Mouse (Mus musculus) midbrain, embryonic 15.5 days (tissue): ENCODE measurements around the gene Muc2. TPM values are rescaled to one million over a fixed set of nuclear protein-coding genes. Genes with fewer than 3 reads are reported as not detected.
"Not testable (repeated sequence)": the region's sequence is repeated elsewhere in the genome, so short reads cannot be mapped to it uniquely, and the experiment has no call there.

ENCODE experiments used
- ATAC-seq: fragments of 200-750 bp; cut with Nextera tagmentation; replicated peaks from 2 replicates; pipeline ENCODE4 v1.8.0; 2017; ENCODE audit warnings: moderate TSS enrichment
- H3K27ac ChIP-seq: fragments of 300-500 bp; sonication (generic); 2 replicates; pipeline ENCODE4 v1.5.1; 2015; ENCODE audit warnings: mild to moderate bottlenecking, inconsistent platforms
- H3K27me3 ChIP-seq: fragments of 300-500 bp; sonication (generic); replicated peaks from 2 replicates; pipeline ENCODE4 v1.6.1; 2015; ENCODE audit warnings: inconsistent platforms
- H3K36me3 ChIP-seq: fragments of 300-500 bp; sonication (generic); replicated peaks from 2 replicates; pipeline ENCODE4 v1.6.1; 2015; ENCODE audit warnings: inconsistent platforms
- H3K4me1 ChIP-seq: fragments of 300-500 bp; sonication (generic); 2 replicates; pipeline ENCODE4 v1.6.1; 2015; ENCODE audit warnings: inconsistent platforms
- H3K4me2 ChIP-seq: fragments of 300-500 bp; sonication (generic); 2 replicates; pipeline ENCODE4 v1.6.1; 2015; ENCODE audit warnings: inconsistent platforms, mild to moderate bottlenecking, moderate library complexity
- H3K4me3 ChIP-seq: fragments of 300-500 bp; sonication (generic); 2 replicates; pipeline ENCODE4 v1.5.1; 2015; ENCODE audit warnings: mild to moderate bottlenecking, inconsistent platforms
- H3K9ac ChIP-seq: fragments of 300-500 bp; sonication (generic); 2 replicates; pipeline ENCODE4 v1.6.1; 2015; ENCODE audit warnings: mild to moderate bottlenecking, inconsistent platforms
- H3K9me3 ChIP-seq: fragments of 300-500 bp; sonication (generic); 2 replicates; pipeline ENCODE4 v1.6.1; 2016; ENCODE audit warnings: inconsistent platforms
- WGBS: fragments of 180-500 bp; shearing (Covaris S2); methylation state at CpG from one replicate; pipeline ENCODE4 v1.1.7; 2015; ENCODE audit warnings: mixed read lengths; 5-methylcytosine and 5-hydroxymethylcytosine counted together
- polyA plus RNA-seq: library from polyadenylated mRNA; unstranded; fragments of >200 nt; fragmentation: Nextera tagmentation; extraction: Ambion mirVana; gene quantifications from 2 replicates; pipeline ENCODE4 v1.2.1, GENCODE M21; 2015

Muc2 gene
- polyA plus RNA-seq: 0.15 and 0.38 TPM in 2 replicates

- no peaks in the 10 kb centered on the region for H3K9me3 ChIP-seq
- H3K4me3 ChIP-seq: no peak within 1 kb of the TSS
- H3K36me3 ChIP-seq: no peaks in the 10 kb centered on the region
- no peaks in the 10 kb centered on the region for H3K4me1 ChIP-seq
- H3K27me3 ChIP-seq: no peaks in the 10 kb centered on the region
- ATAC-seq: no peak
- no peak within 1 kb of the TSS for H3K27ac ChIP-seq
- H3K9ac ChIP-seq: no peak within 1 kb of the TSS
- WGBS: 88% methylated on average over 8 of the region's 8 CpGs
- no peak within 1 kb of the TSS for H3K4me2 ChIP-seq
Observed at GRCm38 (mm10) chr7:141690040-141690439, at the start of gene Muc2. TSS of gene Muc2 (plus strand) at chr7:141690340.

GRCm38 (mm10) chr7:141642375-141642774 is 47.8 kb upstream of the Muc2 start:
- ATAC-seq: no peak
- H3K36me3 ChIP-seq: no peaks in the 10 kb centered on the region
- no peak overlapping the region for H3K9ac ChIP-seq
- no peak overlapping the region for H3K4me2 ChIP-seq
- no peak overlapping the region for H3K27ac ChIP-seq
- H3K27me3 ChIP-seq: no peaks in the 10 kb centered on the region
- H3K4me1 ChIP-seq: no peaks in the 10 kb centered on the region
- no peaks in the 10 kb centered on the region for H3K9me3 ChIP-seq
- WGBS: 100% methylated on average over 1 of the region's 1 CpGs
- no peak overlapping the region for H3K4me3 ChIP-seq

- H3K27ac ChIP-seq: no peak overlapping the region
- ATAC-seq: no peak
- no peaks in the 10 kb centered on the region for H3K27me3 ChIP-seq
- no peak overlapping the region for H3K4me3 ChIP-seq
- no peaks in the 10 kb centered on the region for H3K9me3 ChIP-seq
- no peaks in the 10 kb centered on the region for H3K36me3 ChIP-seq
- H3K9ac ChIP-seq: no peak overlapping the region
- WGBS: 57% methylated on average over 3 of the region's 3 CpGs
- no peak overlapping the region for H3K4me2 ChIP-seq
- H3K4me1 ChIP-seq: no peaks in the 10 kb centered on the region
Observed at GRCm38 (mm10) chr7:141643160-141643559, 47.0 kb upstream of the Muc2 start.

- ATAC-seq: no peak
- no peaks in the 10 kb centered on the region for H3K27me3 ChIP-seq
- no peaks in the 10 kb centered on the region for H3K9me3 ChIP-seq
- H3K4me3 ChIP-seq: no peak overlapping the region
- H3K9ac ChIP-seq: no peak overlapping the region
- no peak overlapping the region for H3K4me2 ChIP-seq
- H3K27ac ChIP-seq: no peak overlapping the region
- no peaks in the 10 kb centered on the region for H3K36me3 ChIP-seq
- WGBS: 72% methylated on average over 2 of the region's 2 CpGs
- no peaks in the 10 kb centered on the region for H3K4me1 ChIP-seq
Observed at GRCm38 (mm10) chr7:141647083-141647482, 43.1 kb upstream of the Muc2 start.

GRCm38 (mm10) chr7:141647815-141648214 is 42.3 kb upstream of the Muc2 start:
- H3K27me3 ChIP-seq: no peaks in the 10 kb centered on the region
- no peak overlapping the region for H3K4me2 ChIP-seq
- no peak overlapping the region for H3K9ac ChIP-seq
- WGBS: 86% methylated on average over 11 of the region's 11 CpGs
- ATAC-seq: no peak
- H3K9me3 ChIP-seq: no peaks in the 10 kb centered on the region
- no peak overlapping the region for H3K4me3 ChIP-seq
- H3K4me1 ChIP-seq: no peaks in the 10 kb centered on the region
- no peaks in the 10 kb centered on the region for H3K36me3 ChIP-seq
- H3K27ac ChIP-seq: no peak overlapping the region

- Histone ChIP-seq H3K27me3 (no peaks in the 10 kb centered on the region), H3K4me3 (no peak overlapping the region), H3K36me3 (no peaks in the 10 kb centered on the region), H3K27ac (no peak overlapping the region), H3K9me3 (no peaks in the 10 kb centered on the region), H3K4me1 (no peaks in the 10 kb centered on the region), H3K4me2 (no peak overlapping the region), H3K9ac (no peak overlapping the region)
- WGBS: 46% methylated on average over 7 of the region's 7 CpGs
- ATAC-seq: no peak
Observed at GRCm38 (mm10) chr7:141652191-141652590, 37.9 kb upstream of the Muc2 start.

GRCm38 (mm10) chr7:141660346-141660745 is 29.8 kb upstream of the Muc2 start:
- 94% methylated on average over 1 of the region's 1 CpGs for WGBS
- Histone ChIP-seq H3K4me2 (no peak overlapping the region), H3K27me3 (no peaks in the 10 kb centered on the region), H3K9me3 (no peaks in the 10 kb centered on the region), H3K27ac (no peak overlapping the region), H3K4me3 (no peak overlapping the region), H3K4me1 (no peaks in the 10 kb centered on the region), H3K36me3 (no peaks in the 10 kb centered on the region), H3K9ac (no peak overlapping the region)
- no peak for ATAC-seq

- WGBS: 83% methylated on average over 3 of the region's 3 CpGs
- H3K9me3 ChIP-seq: no peaks in the 10 kb centered on the region
- no peak overlapping the region for H3K9ac ChIP-seq
- no peak overlapping the region for H3K4me2 ChIP-seq
- no peak overlapping the region for H3K4me3 ChIP-seq
- ATAC-seq: no peak
- H3K4me1 ChIP-seq: no peaks in the 10 kb centered on the region
- H3K36me3 ChIP-seq: no peaks in the 10 kb centered on the region
- H3K27me3 ChIP-seq: no peaks in the 10 kb centered on the region
- H3K27ac ChIP-seq: no peak overlapping the region
Observed at GRCm38 (mm10) chr7:141661481-141661880, 28.7 kb upstream of the Muc2 start.

GRCm38 (mm10) chr7:141662223-141662622 is 27.9 kb upstream of the Muc2 start:
- Histone ChIP-seq H3K4me1 (no peaks in the 10 kb centered on the region), H3K36me3 (no peaks in the 10 kb centered on the region), H3K4me2 (no peak overlapping the region), H3K9me3 (no peaks in the 10 kb centered on the region), H3K27me3 (no peaks in the 10 kb centered on the region), H3K4me3 (no peak overlapping the region), H3K9ac (no peak overlapping the region), H3K27ac (no peak overlapping the region)
- ATAC-seq: no peak
- 60% methylated on average over 5 of the region's 5 CpGs for WGBS

- Histone ChIP-seq H3K36me3 (no peaks in the 10 kb centered on the region), H3K9ac (no peak overlapping the region), H3K4me3 (no peak overlapping the region), H3K4me2 (no peak overlapping the region), H3K27ac (no peak overlapping the region), H3K27me3 (no peaks in the 10 kb centered on the region), H3K9me3 (no peaks in the 10 kb centered on the region), H3K4me1 (no peaks in the 10 kb centered on the region)
- no peak for ATAC-seq
- WGBS: 21% methylated on average over 4 of the region's 4 CpGs
Observed at GRCm38 (mm10) chr7:141666190-141666589, 23.9 kb upstream of the Muc2 start.

- not testable (repeated sequence) for ATAC-seq, H3K27ac ChIP-seq, H3K4me3 ChIP-seq, H3K9ac ChIP-seq, H3K9me3 ChIP-seq, H3K36me3 ChIP-seq, H3K4me2 ChIP-seq, H3K4me1 ChIP-seq, H3K27me3 ChIP-seq
- 81% methylated on average over 3 of the region's 3 CpGs for WGBS
Observed at GRCm38 (mm10) chr7:141669097-141669496, 21.0 kb upstream of the Muc2 start.

- Histone ChIP-seq H3K4me2 (no peak overlapping the region), H3K36me3 (no peaks in the 10 kb centered on the region), H3K9me3 (no peaks in the 10 kb centered on the region), H3K9ac (no peak overlapping the region), H3K27ac (no peak overlapping the region), H3K4me3 (no peak overlapping the region), H3K27me3 (no peaks in the 10 kb centered on the region), H3K4me1 (no peaks in the 10 kb centered on the region)
- ATAC-seq: no peak
- 85% methylated on average over 4 of the region's 4 CpGs for WGBS
Observed at GRCm38 (mm10) chr7:141670999-141671398, 19.1 kb upstream of the Muc2 start.

- Histone ChIP-seq H3K27ac (no peak overlapping the region), H3K4me1 (no peaks in the 10 kb centered on the region), H3K36me3 (no peaks in the 10 kb centered on the region), H3K4me3 (no peak overlapping the region), H3K4me2 (no peak overlapping the region), H3K9me3 (no peaks in the 10 kb centered on the region), H3K27me3 (no peaks in the 10 kb centered on the region), H3K9ac (no peak overlapping the region)
- ATAC-seq: no peak
- 87% methylated on average over 5 of the region's 5 CpGs for WGBS
Observed at GRCm38 (mm10) chr7:141671626-141672291, 18.4 kb upstream of the Muc2 start.
